8 mouse cellular contexts compared by ENCODE assay signal in genomic region chr11:94548041-94548784, GRCm38 (mm10). TPM values are rescaled to one million over a fixed set of nuclear protein-coding genes. Genes with fewer than 3 reads are reported as not detected.
DNase-seq lines count a peak whose midpoint lies in the region; ATAC-seq and TF ChIP-seq lines count a peak whose summit lies in the region.

No protein-coding gene starts in this region.

- DNase-seq in frontal cortex, postnatal 36 days (ENCODE audit: low spot score in 2 of 2) = no peak
- peak; percentile 56 for DNase-seq in brain, embryonic 14.5 days (ENCODE audit: low read depth)
- peak; percentile 49 for DNase-seq in midbrain, embryonic 10.5 days (ENCODE audit: low spot score)

- H3K27ac ChIP-seq in forebrain, embryonic 13.5 days = peak overlapping the region; percentile 82; the same call in 1 of the 2 replicates
- peak overlapping the region; percentile 89 for H3K27ac ChIP-seq in hindbrain, embryonic 13.5 days
- peak overlapping the region; percentile 73; the same call in 1 of the 2 replicates for H3K27ac ChIP-seq in limb, embryonic 13.5 days
- peak overlapping the region; percentile 94 for H3K27ac ChIP-seq in midbrain, embryonic 10.5 days (replicated peaks)
- H3K27ac ChIP-seq in stomach, embryonic 14.5 days (ENCODE audit: low read length) = no peak overlapping the region

- no peaks in the 10 kb centered on the region for H3K27me3 ChIP-seq in forebrain, embryonic 13.5 days
- H3K27me3 ChIP-seq in hindbrain, embryonic 13.5 days = no peaks in the 10 kb centered on the region
- H3K27me3 ChIP-seq in limb, embryonic 13.5 days = no peaks in the 10 kb centered on the region
- H3K27me3 ChIP-seq in midbrain, embryonic 10.5 days (ENCODE audit: low read depth, poor library complexity, severe bottlenecking) = no peaks in the 10 kb centered on the region
- H3K27me3 ChIP-seq in stomach, embryonic 14.5 days (ENCODE audit: control insufficient read depth, insufficient read depth, low read length) = no peaks in the 10 kb centered on the region

- 16% methylated on average over 24 of the region's 24 CpGs for WGBS in forebrain, embryonic 13.5 days
- WGBS in hindbrain, embryonic 13.5 days = 10% methylated on average over 24 of the region's 24 CpGs
- 9% methylated on average over 24 of the region's 24 CpGs for WGBS in limb, embryonic 13.5 days
- 15% methylated on average over 24 of the region's 24 CpGs for WGBS in midbrain, embryonic 10.5 days
- 13% methylated on average over 24 of the region's 24 CpGs for WGBS in stomach, embryonic 14.5 days

- no peaks in the 10 kb centered on the region for H3K9me3 ChIP-seq in forebrain, embryonic 13.5 days (replicated peaks)
- H3K9me3 ChIP-seq in hindbrain, embryonic 13.5 days = no peaks in the 10 kb centered on the region
- no peaks in the 10 kb centered on the region for H3K9me3 ChIP-seq in limb, embryonic 13.5 days
- H3K9me3 ChIP-seq in midbrain, embryonic 10.5 days (replicated peaks) = no peaks in the 10 kb centered on the region; the same call in 1 of the 2 replicates
- H3K9me3 ChIP-seq in stomach, embryonic 14.5 days (ENCODE audit: control insufficient read depth, low read depth, low read length) = no peaks in the 10 kb centered on the region

- H3K4me1 ChIP-seq in forebrain, embryonic 13.5 days = peaks cover 16% of the 10 kb centered on the region
- peaks cover 20% of the 10 kb centered on the region for H3K4me1 ChIP-seq in hindbrain, embryonic 13.5 days (replicated peaks)
- H3K4me1 ChIP-seq in limb, embryonic 13.5 days = peaks cover 32% of the 10 kb centered on the region
- H3K4me1 ChIP-seq in midbrain, embryonic 10.5 days = peaks cover 26% of the 10 kb centered on the region
- peaks cover 13% of the 10 kb centered on the region; the same call in 1 of the 2 replicates for H3K4me1 ChIP-seq in stomach, embryonic 14.5 days (ENCODE audit: control insufficient read depth, insufficient read depth, low read length)

- no peak for TF ChIP-seq CTCF in brain, embryonic 14.5 days (IDR thresholded peaks at IDR 0.05; ENCODE audit: borderline replicate concordance, extremely low read depth, insufficient read depth, insufficient read length)

- 0 out of 2 replicates have a peak, but pooled peaks cover 2% of the 10 kb centered on the region for H3K36me3 ChIP-seq in forebrain, embryonic 13.5 days (ENCODE audit: poor library complexity, severe bottlenecking)
- no peaks in the 10 kb centered on the region for H3K36me3 ChIP-seq in hindbrain, embryonic 13.5 days
- peaks cover 7% of the 10 kb centered on the region; the same call in 1 of the 2 replicates for H3K36me3 ChIP-seq in limb, embryonic 13.5 days
- peaks cover 3% of the 10 kb centered on the region; the same call in 1 of the 2 replicates for H3K36me3 ChIP-seq in midbrain, embryonic 10.5 days
- no peaks in the 10 kb centered on the region for H3K36me3 ChIP-seq in stomach, embryonic 14.5 days (ENCODE audit: control insufficient read depth, insufficient read depth, low read length)

- TF ChIP-seq POLR2A in brain, embryonic 14.5 days (IDR thresholded peaks at IDR 0.05; ENCODE audit: borderline replicate concordance, extremely low read depth, insufficient read depth, insufficient read length, poor library complexity, severe bottlenecking) = no peak

- peak; percentile 34 for ATAC-seq in frontal cortex, adult (ENCODE audit: low TSS enrichment)
- ATAC-seq in forebrain, embryonic 13.5 days = peak; percentile 19; the same call in 1 of the 2 replicates
- ATAC-seq in hindbrain, embryonic 13.5 days (ENCODE audit: low FRiP score) = peak; percentile 53
- ATAC-seq in limb, embryonic 13.5 days (ENCODE audit: low FRiP score, low read depth) = peak; percentile 19
- 0 out of 2 replicates have a peak, but pooled peaks have one; percentile 5 for ATAC-seq in stomach, embryonic 14.5 days (ENCODE audit: insufficient number of reproducible peaks, insufficient read depth, low FRiP score, low read depth)

- peak overlapping the region; percentile 71 for H3K9ac ChIP-seq in forebrain, embryonic 13.5 days
- peak overlapping the region; percentile 73 for H3K9ac ChIP-seq in hindbrain, embryonic 13.5 days
- H3K9ac ChIP-seq in limb, embryonic 13.5 days = peak overlapping the region; percentile 67
- peak overlapping the region; percentile 59 for H3K9ac ChIP-seq in stomach, embryonic 14.5 days (replicated peaks; ENCODE audit: low read depth, low read length)

- H3K4me3 ChIP-seq in forebrain, embryonic 13.5 days = peak overlapping the region; percentile 64
- H3K4me3 ChIP-seq in hindbrain, embryonic 13.5 days = peak overlapping the region; percentile 58
- H3K4me3 ChIP-seq in limb, embryonic 13.5 days = peak overlapping the region; percentile 55
- H3K4me3 ChIP-seq in midbrain, embryonic 10.5 days = peak overlapping the region; percentile 69
- peak overlapping the region; percentile 51 for H3K4me3 ChIP-seq in stomach, embryonic 14.5 days (ENCODE audit: low read depth, low read length)

- H3K4me2 ChIP-seq in forebrain, embryonic 13.5 days = peak overlapping the region; percentile 85
- H3K4me2 ChIP-seq in hindbrain, embryonic 13.5 days = peak overlapping the region; percentile 86
- H3K4me2 ChIP-seq in limb, embryonic 13.5 days (replicated peaks) = peak overlapping the region; percentile 93
- H3K4me2 ChIP-seq in stomach, embryonic 14.5 days (replicated peaks; ENCODE audit: low read depth, low read length) = peak overlapping the region; percentile 97

RNA-seq across cellular contexts. Expression of gene Rsad1, which starts 0.8 kb away (rescaled TPM):
- polyA plus RNA-seq in brain, embryonic 14.5 days (2012; rRNA removed) = 8.7 and 9.0 TPM in 2 replicates
- 3.1 and 3.7 TPM in 2 replicates for polyA plus RNA-seq in forebrain, embryonic 13.5 days (2015; fragmentation: Nextera tagmentation; extraction: Ambion mirVana)
- polyA plus RNA-seq in hindbrain, embryonic 13.5 days (2015; fragmentation: Nextera tagmentation; extraction: Ambion mirVana) = 4.7 and 5.1 TPM in 2 replicates
- polyA plus RNA-seq in limb, embryonic 13.5 days (2015; fragmentation: Nextera tagmentation; extraction: Ambion mirVana) = 4.8 and 6.4 TPM in 2 replicates
- 4.6 and 5.1 TPM in 2 replicates for polyA plus RNA-seq in midbrain, embryonic 10.5 days (2016; fragmentation: Nextera tagmentation; extraction: Ambion mirVana)
- polyA plus RNA-seq in stomach, embryonic 14.5 days (2014; fragmentation: Nextera tagmentation; extraction: Ambion mirVana) = 3.1 and 3.4 TPM in 2 replicates

RNA-seq across cellular contexts. Expression of gene Chad, which starts 16.6 kb away (rescaled TPM):
- 0.06 and 0.44 TPM in 2 replicates for polyA plus RNA-seq in brain, embryonic 14.5 days (2012; rRNA removed)
- polyA plus RNA-seq in forebrain, embryonic 13.5 days (2015; fragmentation: Nextera tagmentation; extraction: Ambion mirVana) = 0.14 and 0.19 TPM in 2 replicates
- 0.32 and 0.38 TPM in 2 replicates for polyA plus RNA-seq in hindbrain, embryonic 13.5 days (2015; fragmentation: Nextera tagmentation; extraction: Ambion mirVana)
- polyA plus RNA-seq in limb, embryonic 13.5 days (2015; fragmentation: Nextera tagmentation; extraction: Ambion mirVana) = 14.1 and 17.3 TPM in 2 replicates
- 0.12 and 0.39 TPM in 2 replicates for polyA plus RNA-seq in midbrain, embryonic 10.5 days (2016; fragmentation: Nextera tagmentation; extraction: Ambion mirVana)
- 5.0 and 7.1 TPM in 2 replicates for polyA plus RNA-seq in stomach, embryonic 14.5 days (2014; fragmentation: Nextera tagmentation; extraction: Ambion mirVana)

RNA-seq across cellular contexts. Expression of gene Mycbpap, which starts 26.7 kb away (rescaled TPM):
- 2.5 and 3.0 TPM in 2 replicates for polyA plus RNA-seq in brain, embryonic 14.5 days (2012; rRNA removed)
- polyA plus RNA-seq in forebrain, embryonic 13.5 days (2015; fragmentation: Nextera tagmentation; extraction: Ambion mirVana) = 2.2 and 2.5 TPM in 2 replicates
- 3.2 and 3.8 TPM in 2 replicates for polyA plus RNA-seq in hindbrain, embryonic 13.5 days (2015; fragmentation: Nextera tagmentation; extraction: Ambion mirVana)
- polyA plus RNA-seq in limb, embryonic 13.5 days (2015; fragmentation: Nextera tagmentation; extraction: Ambion mirVana) = 3.8 and 4.4 TPM in 2 replicates
- polyA plus RNA-seq in midbrain, embryonic 10.5 days (2016; fragmentation: Nextera tagmentation; extraction: Ambion mirVana) = 2.7 and 2.9 TPM in 2 replicates
- 1.6 and 2.1 TPM in 2 replicates for polyA plus RNA-seq in stomach, embryonic 14.5 days (2014; fragmentation: Nextera tagmentation; extraction: Ambion mirVana)

RNA-seq across cellular contexts. Expression of gene Epn3, which starts 48.4 kb away (rescaled TPM):
- polyA plus RNA-seq in brain, embryonic 14.5 days (2012; rRNA removed) = 0.50 and 1.5 TPM in 2 replicates
- polyA plus RNA-seq in forebrain, embryonic 13.5 days (2015; fragmentation: Nextera tagmentation; extraction: Ambion mirVana) = 0.15 and 0.34 TPM in 2 replicates
- polyA plus RNA-seq in hindbrain, embryonic 13.5 days (2015; fragmentation: Nextera tagmentation; extraction: Ambion mirVana) = 0.44 and 0.90 TPM in 2 replicates
- polyA plus RNA-seq in limb, embryonic 13.5 days (2015; fragmentation: Nextera tagmentation; extraction: Ambion mirVana) = 3.1 TPM in 2 replicates
- 0.57 and 0.80 TPM in 2 replicates for polyA plus RNA-seq in midbrain, embryonic 10.5 days (2016; fragmentation: Nextera tagmentation; extraction: Ambion mirVana)
- 7.5 and 11.1 TPM in 2 replicates for polyA plus RNA-seq in stomach, embryonic 14.5 days (2014; fragmentation: Nextera tagmentation; extraction: Ambion mirVana)

RNA-seq across cellular contexts. Expression of gene Acsf2, which starts 53.5 kb away (rescaled TPM):
- 7.2 and 9.7 TPM in 2 replicates for polyA plus RNA-seq in brain, embryonic 14.5 days (2012; rRNA removed)
- 1.4 and 1.8 TPM in 2 replicates for polyA plus RNA-seq in forebrain, embryonic 13.5 days (2015; fragmentation: Nextera tagmentation; extraction: Ambion mirVana)
- polyA plus RNA-seq in hindbrain, embryonic 13.5 days (2015; fragmentation: Nextera tagmentation; extraction: Ambion mirVana) = 1.6 and 1.7 TPM in 2 replicates
- polyA plus RNA-seq in limb, embryonic 13.5 days (2015; fragmentation: Nextera tagmentation; extraction: Ambion mirVana) = 7.0 and 7.5 TPM in 2 replicates
- polyA plus RNA-seq in midbrain, embryonic 10.5 days (2016; fragmentation: Nextera tagmentation; extraction: Ambion mirVana) = 3.0 and 3.5 TPM in 2 replicates
- polyA plus RNA-seq in stomach, embryonic 14.5 days (2014; fragmentation: Nextera tagmentation; extraction: Ambion mirVana) = 7.1 and 9.3 TPM in 2 replicates

Comparison
In these comparisons a context has a peak if more than half of its experiments do, and no peak if none do; other contexts are left out.
1. DNase-seq: peak in brain, embryonic 14.5 days (single experiment) and midbrain, embryonic 10.5 days (single experiment); none in frontal cortex, postnatal 36 days (0 of 2).
2. Peak in every context shown above with its lines, with median percentiles within 50 percentile points of each other: ATAC-seq, H3K4me2 ChIP-seq, H3K4me3 ChIP-seq and H3K9ac ChIP-seq.